Mouse (Mus musculus): ENCODE results near the gene Taok3. TPM values are rescaled to one million over a fixed set of nuclear protein-coding genes. Genes with fewer than 3 reads are reported as not detected.

The Taok3 gene
- polyA plus RNA-seq, 1 experiment from 2014 or later = 33.5 TPM

DNA sequence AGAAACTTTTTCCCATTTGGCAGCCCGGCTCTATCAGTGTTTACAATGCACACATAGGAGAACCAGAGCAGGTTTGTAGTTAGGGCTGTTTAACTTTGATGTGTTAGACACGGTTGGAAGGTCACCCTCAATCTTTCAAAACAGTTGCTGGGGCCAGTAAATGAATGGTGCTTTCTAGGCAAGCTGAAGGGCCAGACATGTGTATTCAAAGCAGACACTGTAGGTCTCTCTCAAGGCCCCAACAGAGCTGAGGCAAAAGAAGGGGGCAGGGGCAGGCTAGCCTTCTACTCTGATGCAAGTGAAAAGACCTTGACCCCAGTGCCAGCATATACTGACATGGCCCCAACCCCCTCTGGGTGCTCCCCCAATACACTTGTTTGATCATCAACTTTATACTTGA lies 1.7 kb downstream of the Taok3 start:
- Histone ChIP-seq H3K4me3 (ENCODE audit: low read length) (peak overlapping the region; percentile 80), H3K9ac (ENCODE audit: low read length) (no peak overlapping the region; the same call in 1 of the 2 replicates), H3K27ac (ENCODE audit: low read length) (no peak overlapping the region), H3K36me3 (ENCODE audit: control insufficient read depth, insufficient read depth, low read length) (no peaks in the 10 kb centered on the region), H3K9me3 (ENCODE audit: control insufficient read depth, low read length) (no peaks in the 10 kb centered on the region), H3K27me3 (ENCODE audit: control insufficient read depth, insufficient read depth, low read depth, low read length) (no peaks in the 10 kb centered on the region), H3K4me2 (ENCODE audit: low read depth, low read length) (peak overlapping the region; percentile 89), H3K4me1 (replicated peaks; ENCODE audit: control insufficient read depth, insufficient read depth, low read length) (peaks cover 14% of the 10 kb centered on the region; the same call in 1 of the 2 replicates)
- no peak for ATAC-seq (ENCODE audit: low read depth)
- WGBS = 4% methylated on average over 2 of the region's 2 CpGs

DNA sequence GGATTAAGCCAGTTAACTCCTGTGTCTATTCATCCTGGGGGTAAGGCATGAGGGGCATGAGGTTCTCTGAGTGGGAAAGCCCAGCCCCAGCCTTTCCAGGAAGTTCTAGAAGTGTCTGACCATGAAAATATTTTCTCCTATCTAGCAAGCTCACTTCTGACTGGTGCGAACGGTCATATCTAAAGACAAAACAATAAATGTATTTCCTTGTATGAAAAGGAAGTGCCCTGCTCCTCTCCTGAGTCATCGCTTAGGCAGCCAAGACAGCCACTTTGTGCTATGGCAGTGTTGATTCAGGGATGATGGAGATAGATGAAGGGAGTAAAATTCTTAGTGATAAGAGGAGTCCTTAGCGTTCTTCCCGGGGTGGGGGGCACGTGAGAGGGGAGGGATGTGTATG lies 3.2 kb downstream of the Taok3 start:
- H3K9me3 ChIP-seq (ENCODE audit: control insufficient read depth, low read length) = no peaks in the 10 kb centered on the region
- no peak overlapping the region for H3K9ac ChIP-seq (ENCODE audit: low read length)
- H3K27me3 ChIP-seq (ENCODE audit: control insufficient read depth, insufficient read depth, low read depth, low read length) = no peaks in the 10 kb centered on the region
- ATAC-seq (ENCODE audit: low read depth) = no peak
- H3K4me2 ChIP-seq (ENCODE audit: low read depth, low read length) = no peak overlapping the region
- H3K4me3 ChIP-seq (ENCODE audit: low read length) = no peak overlapping the region
- no peak overlapping the region for H3K27ac ChIP-seq (ENCODE audit: low read length)
- no peaks in the 10 kb centered on the region for H3K36me3 ChIP-seq (ENCODE audit: control insufficient read depth, insufficient read depth, low read length)
- WGBS = 37% methylated on average over 6 of the region's 6 CpGs
- H3K4me1 ChIP-seq (replicated peaks; ENCODE audit: control insufficient read depth, insufficient read depth, low read length) = peaks cover 14% of the 10 kb centered on the region; the same call in 1 of the 2 replicates

DNA sequence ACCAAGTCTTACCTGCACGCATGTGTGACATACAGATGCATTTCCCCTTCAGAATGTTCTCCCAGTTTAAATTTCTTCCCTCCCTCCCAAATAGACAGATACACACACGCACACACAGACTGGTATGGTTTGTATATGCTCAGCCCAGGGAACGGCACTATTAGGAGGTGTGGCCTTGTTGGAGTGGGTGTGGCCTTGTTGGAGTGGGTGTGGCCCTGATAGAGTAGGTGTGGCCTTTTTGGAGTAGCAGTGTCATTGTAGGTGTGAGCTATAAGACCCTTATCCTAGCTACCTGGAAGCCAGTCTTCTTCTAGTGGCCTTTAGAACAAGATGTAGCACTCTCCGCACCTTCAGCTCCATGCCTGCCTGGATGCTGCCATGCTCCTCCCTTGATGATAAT lies 3.9 kb downstream of the Taok3 start:
- Histone ChIP-seq H3K4me2 (ENCODE audit: low read depth, low read length) (no peak overlapping the region), H3K4me3 (ENCODE audit: low read length) (no peak overlapping the region), H3K9me3 (ENCODE audit: control insufficient read depth, low read length) (no peaks in the 10 kb centered on the region), H3K36me3 (ENCODE audit: control insufficient read depth, insufficient read depth, low read length) (no peaks in the 10 kb centered on the region), H3K4me1 (replicated peaks; ENCODE audit: control insufficient read depth, insufficient read depth, low read length) (peaks cover 14% of the 10 kb centered on the region; the same call in 1 of the 2 replicates), H3K27ac (ENCODE audit: low read length) (no peak overlapping the region), H3K9ac (ENCODE audit: low read length) (no peak overlapping the region), H3K27me3 (ENCODE audit: control insufficient read depth, insufficient read depth, low read depth, low read length) (no peaks in the 10 kb centered on the region)
- WGBS = 84% methylated on average over 4 of the region's 4 CpGs
- no peak for ATAC-seq (ENCODE audit: low read depth)

DNA sequence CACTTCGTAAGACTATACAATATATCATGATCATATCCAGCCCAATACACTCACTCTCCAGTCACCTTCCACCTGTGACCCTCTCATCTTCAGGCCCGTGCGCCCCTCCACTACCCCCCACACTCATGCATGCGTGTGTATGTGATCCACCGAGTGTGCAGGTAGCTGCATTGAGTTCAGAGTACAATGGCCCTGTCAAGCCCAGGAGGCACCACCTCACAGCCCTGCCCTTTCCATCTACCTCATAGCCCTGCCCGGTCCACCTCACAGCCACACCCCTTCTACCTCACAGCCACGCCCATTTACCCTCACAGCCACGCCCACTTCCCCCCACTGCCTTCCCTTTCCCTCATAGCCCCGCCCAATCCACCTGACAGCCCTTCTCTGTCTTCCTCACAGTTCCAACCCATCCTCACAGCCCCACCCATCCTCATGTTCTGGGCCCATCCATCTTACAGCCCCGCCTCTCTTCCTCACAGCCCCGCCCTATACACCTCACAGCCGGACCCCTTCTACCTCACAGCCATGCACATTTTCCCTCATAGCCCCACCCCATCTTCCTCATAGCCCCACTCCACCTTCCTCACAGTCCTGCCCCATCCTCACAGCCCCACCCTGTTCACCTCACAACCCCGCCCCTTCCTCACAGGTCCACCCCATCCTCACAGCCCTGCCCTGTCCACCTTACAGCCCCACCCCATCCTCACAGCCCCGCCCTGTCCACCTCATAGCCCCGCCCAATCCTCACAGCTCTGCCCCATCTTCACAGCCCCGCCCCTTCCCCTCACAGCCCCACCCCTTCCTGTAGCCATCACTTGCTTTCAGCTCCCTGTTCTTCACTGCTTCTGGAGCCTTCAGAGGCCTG lies 5.8 kb downstream of the Taok3 start:
- no peak overlapping the region for H3K9ac ChIP-seq (ENCODE audit: low read length)
- H3K27ac ChIP-seq (ENCODE audit: low read length) = no peak overlapping the region
- WGBS = 81% methylated on average over 16 of the region's 16 CpGs
- no peak overlapping the region for H3K4me3 ChIP-seq (ENCODE audit: low read length)
- no peaks in the 10 kb centered on the region for H3K27me3 ChIP-seq (ENCODE audit: control insufficient read depth, insufficient read depth, low read depth, low read length)
- H3K36me3 ChIP-seq (ENCODE audit: control insufficient read depth, insufficient read depth, low read length) = no peaks in the 10 kb centered on the region
- H3K9me3 ChIP-seq (ENCODE audit: control insufficient read depth, low read length) = no peaks in the 10 kb centered on the region
- peaks cover 11% of the 10 kb centered on the region; the same call in 1 of the 2 replicates for H3K4me1 ChIP-seq (replicated peaks; ENCODE audit: control insufficient read depth, insufficient read depth, low read length)
- ATAC-seq (ENCODE audit: low read depth) = peak; percentile 36
- no peak overlapping the region for H3K4me2 ChIP-seq (ENCODE audit: low read depth, low read length)

DNA sequence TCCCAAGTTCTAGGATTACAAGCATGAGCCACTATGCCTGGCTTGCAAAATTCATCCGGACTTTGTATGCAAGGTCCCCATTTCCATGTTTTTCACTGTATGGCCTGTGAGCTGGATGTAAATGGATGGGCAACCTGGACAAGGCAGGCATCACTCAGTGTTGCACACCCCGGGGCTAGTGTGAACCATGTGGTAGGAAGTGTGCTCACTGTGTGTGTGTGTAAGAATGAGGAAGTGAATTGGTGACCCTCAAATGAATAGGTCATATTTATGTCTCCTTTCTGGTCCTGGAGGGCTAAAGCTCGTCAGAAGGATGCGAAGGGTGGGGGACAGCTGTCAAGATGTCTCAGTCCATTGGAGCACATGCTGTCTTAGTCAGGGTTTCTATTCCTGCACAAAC lies 7.1 kb downstream of the Taok3 start:
- H3K4me3 ChIP-seq (ENCODE audit: low read length) = no peak overlapping the region
- no peak overlapping the region for H3K27ac ChIP-seq (ENCODE audit: low read length)
- H3K36me3 ChIP-seq (ENCODE audit: control insufficient read depth, insufficient read depth, low read length) = no peaks in the 10 kb centered on the region
- no peak overlapping the region for H3K9ac ChIP-seq (ENCODE audit: low read length)
- no peak for ATAC-seq (ENCODE audit: low read depth)
- H3K27me3 ChIP-seq (ENCODE audit: control insufficient read depth, insufficient read depth, low read depth, low read length) = no peaks in the 10 kb centered on the region
- no peak overlapping the region for H3K4me2 ChIP-seq (ENCODE audit: low read depth, low read length)
- H3K4me1 ChIP-seq (replicated peaks; ENCODE audit: control insufficient read depth, insufficient read depth, low read length) = no peaks in the 10 kb centered on the region
- WGBS = 82% methylated on average over 4 of the region's 4 CpGs
- H3K9me3 ChIP-seq (ENCODE audit: control insufficient read depth, low read length) = no peaks in the 10 kb centered on the region

DNA sequence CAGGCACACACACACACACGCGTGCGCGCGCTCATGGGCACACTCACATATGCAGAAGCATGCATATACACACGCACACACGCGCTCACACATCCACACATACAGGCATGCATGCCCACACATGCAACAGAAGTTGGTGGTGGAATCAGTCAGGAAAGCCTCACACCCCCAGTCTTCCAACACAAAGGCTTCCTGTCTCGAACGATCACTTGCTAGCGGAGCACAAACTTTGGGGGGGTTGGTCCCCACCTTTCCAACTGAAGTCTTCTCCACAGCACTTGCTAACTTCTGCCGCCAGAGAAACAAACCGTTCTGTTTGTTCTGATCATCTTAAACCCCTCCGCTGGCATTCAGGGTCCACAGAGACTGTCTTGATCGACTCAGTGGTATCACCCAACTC lies 10.8 kb downstream of the Taok3 start:
- no peak for ATAC-seq (ENCODE audit: low read depth)
- WGBS = 81% methylated on average over 15 of the region's 15 CpGs
- Histone ChIP-seq H3K27ac (ENCODE audit: low read length) (no peak overlapping the region), H3K4me1 (replicated peaks; ENCODE audit: control insufficient read depth, insufficient read depth, low read length) (peaks cover 17% of the 10 kb centered on the region), H3K36me3 (ENCODE audit: control insufficient read depth, insufficient read depth, low read length) (no peaks in the 10 kb centered on the region), H3K9ac (ENCODE audit: low read length) (no peak overlapping the region), H3K9me3 (ENCODE audit: control insufficient read depth, low read length) (no peaks in the 10 kb centered on the region), H3K4me3 (ENCODE audit: low read length) (no peak overlapping the region), H3K4me2 (ENCODE audit: low read depth, low read length) (no peak overlapping the region), H3K27me3 (ENCODE audit: control insufficient read depth, insufficient read depth, low read depth, low read length) (no peaks in the 10 kb centered on the region)

DNA sequence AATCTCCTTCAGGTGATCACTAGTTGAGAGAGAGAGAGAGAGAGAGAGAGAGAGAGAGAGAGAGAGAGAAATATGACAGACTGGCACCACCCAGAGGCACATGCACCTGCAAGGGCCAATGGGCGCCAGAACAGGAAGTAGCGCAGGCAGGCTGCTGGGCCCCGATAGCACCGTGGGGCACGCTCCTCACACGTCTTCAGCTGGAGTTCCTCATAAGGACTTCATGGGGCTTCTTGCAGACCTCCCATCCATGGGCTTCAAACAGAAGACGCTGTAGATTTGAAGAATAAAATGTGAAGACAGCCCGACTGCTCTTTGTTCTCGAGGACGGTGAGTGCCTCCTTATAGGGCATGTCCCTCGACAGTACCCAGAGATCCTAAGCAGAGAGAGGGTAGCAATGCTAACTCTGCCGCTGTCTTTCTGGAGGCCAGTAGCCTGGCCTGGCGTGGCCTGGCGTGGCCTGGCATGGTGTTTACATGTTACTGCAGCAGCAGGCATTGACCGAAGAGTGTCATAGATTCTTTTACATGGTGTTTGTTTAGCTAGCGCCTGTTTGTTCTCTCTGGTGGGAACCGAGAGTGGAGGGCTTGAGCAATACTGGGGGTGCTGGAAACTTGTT lies 13.6 kb downstream of the Taok3 start:
- H3K9me3 ChIP-seq (ENCODE audit: control insufficient read depth, low read length) = no peaks in the 10 kb centered on the region
- H3K4me1 ChIP-seq (replicated peaks; ENCODE audit: control insufficient read depth, insufficient read depth, low read length) = peaks cover 32% of the 10 kb centered on the region
- WGBS = 42% methylated on average over 17 of the region's 17 CpGs
- no peaks in the 10 kb centered on the region for H3K27me3 ChIP-seq (ENCODE audit: control insufficient read depth, insufficient read depth, low read depth, low read length)
- ATAC-seq (ENCODE audit: low read depth) = peak; percentile 58
- H3K36me3 ChIP-seq (ENCODE audit: control insufficient read depth, insufficient read depth, low read length) = no peaks in the 10 kb centered on the region
- H3K27ac ChIP-seq (ENCODE audit: low read length) = peak overlapping the region; percentile 97
- peak overlapping the region; percentile 34 for H3K4me3 ChIP-seq (ENCODE audit: low read length)
- H3K4me2 ChIP-seq (ENCODE audit: low read depth, low read length) = peak overlapping the region; percentile 13
- peak overlapping the region; percentile 52 for H3K9ac ChIP-seq (ENCODE audit: low read length)

DNA sequence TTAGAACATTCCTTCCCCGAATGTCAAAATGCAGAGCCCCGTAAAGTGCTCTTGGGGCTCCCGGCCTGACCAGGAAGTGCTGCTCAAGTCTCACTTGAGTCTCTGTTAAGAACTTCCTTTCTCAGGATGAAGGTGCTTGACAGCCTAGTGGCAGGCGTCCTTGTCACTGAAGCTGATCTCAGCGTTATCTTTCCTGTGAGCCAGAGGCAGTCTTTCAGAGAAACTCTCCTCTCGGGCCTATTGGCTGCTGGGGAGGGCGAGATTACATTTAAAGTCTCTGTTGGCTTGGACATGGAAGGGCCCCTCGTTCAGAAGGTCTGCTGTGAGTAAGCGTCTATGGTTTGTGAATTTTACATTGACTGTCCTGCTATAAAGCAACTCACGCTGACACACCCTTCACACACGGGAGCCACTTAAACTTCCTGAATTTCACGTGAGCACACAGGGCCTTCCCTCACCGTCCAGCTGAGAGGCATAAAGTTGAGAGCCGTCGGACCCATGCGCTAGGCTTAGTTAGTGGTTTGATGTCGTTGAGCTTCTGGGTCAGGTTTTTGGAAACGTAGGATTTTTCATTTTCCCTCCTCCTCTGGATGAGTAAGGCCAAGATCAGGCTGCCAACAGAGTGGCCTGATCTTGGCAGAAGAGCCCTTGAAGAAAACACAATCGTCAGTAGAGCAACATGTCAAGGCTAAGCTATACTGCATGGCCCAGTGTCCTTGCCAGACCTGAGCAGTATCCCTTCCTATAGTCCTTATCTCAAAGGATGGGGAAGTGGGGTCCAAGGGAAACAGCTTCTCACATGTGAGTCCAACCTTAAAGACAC lies 14.3 kb downstream of the Taok3 start:
- WGBS = 28% methylated on average over 19 of the region's 19 CpGs
- H3K9ac ChIP-seq (ENCODE audit: low read length) = peak overlapping the region; percentile 52; the same call in 1 of the 2 replicates
- ATAC-seq (ENCODE audit: low read depth) = peak; percentile 73
- peak overlapping the region; percentile 34; the same call in 1 of the 2 replicates for H3K4me3 ChIP-seq (ENCODE audit: low read length)
- H3K4me1 ChIP-seq (replicated peaks; ENCODE audit: control insufficient read depth, insufficient read depth, low read length) = peaks cover 37% of the 10 kb centered on the region
- H3K27me3 ChIP-seq (ENCODE audit: control insufficient read depth, insufficient read depth, low read depth, low read length) = no peaks in the 10 kb centered on the region
- H3K36me3 ChIP-seq (ENCODE audit: control insufficient read depth, insufficient read depth, low read length) = no peaks in the 10 kb centered on the region
- no peaks in the 10 kb centered on the region for H3K9me3 ChIP-seq (ENCODE audit: control insufficient read depth, low read length)
- H3K4me2 ChIP-seq (ENCODE audit: low read depth, low read length) = peak overlapping the region; percentile 13
- peak overlapping the region; percentile 97 for H3K27ac ChIP-seq (ENCODE audit: low read length)
